Mouse (Mus musculus) C2C12 (cell line): ENCODE measurements around the gene Atg5.

ENCODE experiments used
- CEBPB ChIP-seq: IDR thresholded peaks from one replicate; pipeline ENCODE4 v1.6.1; 2011; ENCODE audit warnings: low read depth, mild to moderate bottlenecking, control low read depth, moderate library complexity
- CTCF ChIP-seq: IDR thresholded peaks from one replicate; pipeline ENCODE4 v1.5.1; 2011; ENCODE audit not compliant: control insufficient read depth, insufficient read depth, insufficient read length
- FOSL1 ChIP-seq: IDR thresholded peaks from one replicate; pipeline ENCODE4 v1.8.0; 2011; ENCODE audit warnings: mild to moderate bottlenecking, low read length; ENCODE audit not compliant: poor library complexity, insufficient read depth, severe bottlenecking
- MAX ChIP-seq: IDR thresholded peaks from one replicate; pipeline ENCODE4 v1.6.1; 2011; ENCODE audit warnings: mild to moderate bottlenecking, control low read depth
- MYOG ChIP-seq: IDR thresholded peaks from one replicate; pipeline ENCODE4 v1.6.1; 2011; ENCODE audit not compliant: control insufficient read depth, insufficient read length; ENCODE audit errors: extremely low read depth
- USF1 ChIP-seq: IDR thresholded peaks from one replicate; pipeline ENCODE4 v1.6.1; 2011; ENCODE audit warnings: low read depth, mild to moderate bottlenecking, control low read depth, moderate library complexity

DNA sequence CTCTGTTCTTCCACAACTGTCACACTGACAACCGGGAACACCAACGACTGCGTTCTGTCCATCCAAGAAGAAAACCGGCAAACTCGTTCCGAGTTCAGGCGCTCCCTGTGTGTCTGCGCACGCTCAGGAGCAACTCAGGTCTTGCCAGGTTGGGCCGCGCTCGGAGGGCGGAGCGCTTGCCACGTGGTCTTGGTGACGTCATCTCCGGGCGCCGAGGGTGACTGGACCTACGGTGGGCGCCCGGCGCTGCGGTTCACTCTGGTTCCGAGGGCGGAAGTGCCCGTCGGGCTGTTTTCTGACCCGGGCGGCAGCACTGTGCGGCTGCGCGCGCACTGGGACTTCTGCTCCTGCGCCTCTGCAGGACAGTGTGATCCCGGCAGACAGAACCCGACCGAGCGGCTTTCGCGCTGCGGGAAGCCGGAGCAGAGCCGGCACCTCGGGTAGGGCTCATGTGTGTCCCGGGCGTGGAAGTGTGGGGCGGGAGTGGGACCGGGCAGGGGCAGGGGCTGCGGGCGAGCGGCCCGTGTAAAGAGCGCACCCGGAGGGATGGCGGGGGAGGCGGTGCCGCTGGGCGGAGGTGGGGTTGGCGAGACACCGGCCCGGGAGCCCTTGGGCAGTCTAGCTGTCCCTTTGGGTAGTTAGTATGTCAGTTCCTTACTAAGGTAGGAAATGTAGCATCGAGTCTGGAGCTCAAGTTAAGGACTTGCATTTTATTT is at the start of gene Atg5:
- TF ChIP-seq CTCF: no peak
- peak; percentile 96 for TF ChIP-seq USF1
- TF ChIP-seq MAX: peak; percentile 91
- TF ChIP-seq FOSL1: no peak
- TF ChIP-seq MYOG: no peak
- no peak for TF ChIP-seq CEBPB
